Mouse (Mus musculus): ENCODE results near the gene Casq2.

GRCm38 (mm10) chr3:102041632-102042031, 44.6 kb upstream of the Casq2 start:
- TF ChIP-seq POLR2AphosphoS2 (IDR thresholded peaks at IDR 0.05; ENCODE audit: insufficient read length, low read depth) (no peak), REST (IDR thresholded peaks at IDR 0.05; ENCODE audit: insufficient read depth, insufficient read length) (no peak), CEBPB (IDR thresholded peaks at IDR 0.05; ENCODE audit: insufficient read depth, poor library complexity, severe bottlenecking) (no peak), POLR2A (IDR thresholded peaks at IDR 0.05; ENCODE audit: insufficient read length, low read depth) (no peak), MAX (IDR thresholded peaks at IDR 0.05; ENCODE audit: low read depth) (no peak), SRF (IDR thresholded peaks at IDR 0.05; ENCODE audit: control insufficient read depth, insufficient read length, low read depth) (no peak), USF1 (IDR thresholded peaks at IDR 0.05; ENCODE audit: low read depth) (no peak)

All from myocyte (in vitro differentiated cells).